Mouse (Mus musculus) liver, embryonic 14.5 days (tissue): ENCODE results near the gene Amotl1.

Experiments used
- CTCF ChIP-seq: IDR thresholded peaks from 2 replicates; pipeline ENCODE4 v1.5.1; 2016; ENCODE audit warnings: antibody characterized with exemption, low read depth, control low read depth
- EP300 ChIP-seq: IDR thresholded peaks from 2 replicates; pipeline ENCODE4 v1.6.1; 2016; ENCODE audit warnings: antibody characterized with exemption, low read depth

GRCm38 (mm10) chr9:14614931-14615880, 29.6 kb downstream of the Amotl1 start:
- TF ChIP-seq CTCF (no peak), EP300 (no peak)
